Mouse (Mus musculus) lung, postnatal 10 days (tissue): ENCODE results near the gene Dph5.
A peak's percentile ranks its signal among the peaks of the same experiment; 100 is the strongest.

Source experiments
- DNase-seq: peaks from one replicate; pipeline ENCODE4 v3.0.0; 2021

The Dph5 gene

GRCm38 (mm10) chr3:115953088-115953487 is 65.5 kb downstream of the Dph5 start:
- no peak for DNase-seq

GRCm38 (mm10) chr3:115957223-115957622 is 69.6 kb downstream of the Dph5 start:
- DNase-seq: no peak

GRCm38 (mm10) chr3:115961311-115962027 is 73.8 kb downstream of the Dph5 start:
- no peak for DNase-seq

GRCm38 (mm10) chr3:115962028-115962415 is 74.4 kb downstream of the Dph5 start:
- no peak for DNase-seq

- no peak for DNase-seq
These were observed 76.0 kb downstream of the Dph5 start for GRCm38 (mm10) chr3:115963597-115963996.

- no peak for DNase-seq
These were observed 76.4 kb downstream of the Dph5 start for GRCm38 (mm10) chr3:115964071-115964470.

GRCm38 (mm10) chr3:115968745-115969530 is 81.3 kb downstream of the Dph5 start:
- DNase-seq: peak; percentile 65

GRCm38 (mm10) chr3:115971045-115971785 is 83.6 kb downstream of the Dph5 start:
- DNase-seq: no peak

GRCm38 (mm10) chr3:115971891-115972646 is 84.4 kb downstream of the Dph5 start:
- DNase-seq: no peak

- DNase-seq: no peak
These were observed 86.6 kb downstream of the Dph5 start for GRCm38 (mm10) chr3:115974228-115974627.

- DNase-seq: no peak
These were observed 87.4 kb downstream of the Dph5 start for GRCm38 (mm10) chr3:115974995-115975394.

GRCm38 (mm10) chr3:115979000-115979399 is 91.4 kb downstream of the Dph5 start:
- DNase-seq: no peak

- no peak for DNase-seq
These were observed 95.6 kb downstream of the Dph5 start for GRCm38 (mm10) chr3:115983217-115983616.
